Mouse (Mus musculus): ENCODE results near the gene Map3k7cl.

Gene Map3k7cl

GRCm38 (mm10) chr16:87642234-87642633 is 89.1 kb downstream of the Map3k7cl start:
- DNase-seq (ENCODE audit: low spot score): no peak

GRCm38 (mm10) chr16:87644111-87644770 is 91.1 kb downstream of the Map3k7cl start:
- no peak for DNase-seq (ENCODE audit: low spot score)

All from ovary, postnatal 36 days (tissue).